Mouse (Mus musculus) small intestine, adult 2 months (tissue): Measurements from ENCODE around the gene Slit2. TPM values are rescaled to one million over a fixed set of nuclear protein-coding genes. Genes with fewer than 3 reads are reported as not detected.

Experiments
- H3K27ac ChIP-seq: fragments of 200-500 bp; 2 replicates; pipeline ENCODE4 v1.5.1; 2012; ENCODE audit warnings: low read depth, low read length, control low read depth, inconsistent platforms; ENCODE audit not compliant: insufficient read depth
- H3K27me3 ChIP-seq: fragments of 200-500 bp; 2 replicates; pipeline ENCODE4 v1.6.1; 2012; ENCODE audit warnings: mild to moderate bottlenecking, moderate library complexity, low read length, inconsistent platforms; ENCODE audit not compliant: control insufficient read depth, insufficient read depth
- H3K36me3 ChIP-seq: fragments of 200-500 bp; 2 replicates; pipeline ENCODE4 v1.6.1; 2012; ENCODE audit warnings: mild to moderate bottlenecking, low read length, control low read depth, inconsistent platforms; ENCODE audit not compliant: control insufficient read depth, insufficient read depth
- H3K4me1 ChIP-seq: fragments of 200-500 bp; 2 replicates; pipeline ENCODE4 v1.6.1; 2012; ENCODE audit warnings: low read length, inconsistent platforms, mixed read lengths; ENCODE audit not compliant: control insufficient read depth, insufficient read depth, insufficient read length
- H3K4me3 ChIP-seq: fragments of 200-500 bp; 2 replicates; pipeline ENCODE4 v1.5.1; 2012; ENCODE audit warnings: low read depth, mild to moderate bottlenecking, control low read depth, inconsistent platforms, low read length, moderate library complexity
- CTCF ChIP-seq: fragments of 200-500 bp; IDR thresholded peaks from 2 replicates; pipeline ENCODE4 v1.5.1; 2012; ENCODE audit warnings: low read depth, mild to moderate bottlenecking, control low read depth, inconsistent platforms, low read length, moderate library complexity, mixed read lengths; ENCODE audit not compliant: insufficient replicate concordance, insufficient read length; ENCODE audit errors: extremely low read depth
- POLR2A ChIP-seq: fragments of 200-500 bp; IDR thresholded peaks from 2 replicates; pipeline ENCODE4 v1.6.1; 2012; ENCODE audit warnings: low read depth, mild to moderate bottlenecking, control low read depth, inconsistent platforms, low read length, moderate library complexity
- WGBS: fragments of 180-500 bp; shearing (Covaris S2); methylation state at CpG from one replicate; pipeline ENCODE4 v1.1.7; 2018; 5-methylcytosine and 5-hydroxymethylcytosine counted together
- polyA plus RNA-seq: library from polyadenylated mRNA; depleted of rRNA; stranded (reverse); fragments of >200 nt; gene quantifications from 2 replicates; pipeline ENCODE4 v1.2.3, GENCODE M21; 2012

Gene Slit2
- polyA plus RNA-seq, 1 experiment = 2.2 TPM

GRCm38 (mm10) chr5:47983746-47984583, 1.0 kb downstream of the Slit2 start:
- peak overlapping the region; percentile 65 for H3K4me3 ChIP-seq
- WGBS = 2% methylated on average over 38 of the region's 38 CpGs
- peaks cover 16% of the 10 kb centered on the region for H3K4me1 ChIP-seq
- TF ChIP-seq CTCF (no peak), POLR2A (no peak)
- peaks cover 35% of the 10 kb centered on the region for H3K27me3 ChIP-seq
- no peak overlapping the region for H3K27ac ChIP-seq
- H3K36me3 ChIP-seq = no peaks in the 10 kb centered on the region

DNA sequence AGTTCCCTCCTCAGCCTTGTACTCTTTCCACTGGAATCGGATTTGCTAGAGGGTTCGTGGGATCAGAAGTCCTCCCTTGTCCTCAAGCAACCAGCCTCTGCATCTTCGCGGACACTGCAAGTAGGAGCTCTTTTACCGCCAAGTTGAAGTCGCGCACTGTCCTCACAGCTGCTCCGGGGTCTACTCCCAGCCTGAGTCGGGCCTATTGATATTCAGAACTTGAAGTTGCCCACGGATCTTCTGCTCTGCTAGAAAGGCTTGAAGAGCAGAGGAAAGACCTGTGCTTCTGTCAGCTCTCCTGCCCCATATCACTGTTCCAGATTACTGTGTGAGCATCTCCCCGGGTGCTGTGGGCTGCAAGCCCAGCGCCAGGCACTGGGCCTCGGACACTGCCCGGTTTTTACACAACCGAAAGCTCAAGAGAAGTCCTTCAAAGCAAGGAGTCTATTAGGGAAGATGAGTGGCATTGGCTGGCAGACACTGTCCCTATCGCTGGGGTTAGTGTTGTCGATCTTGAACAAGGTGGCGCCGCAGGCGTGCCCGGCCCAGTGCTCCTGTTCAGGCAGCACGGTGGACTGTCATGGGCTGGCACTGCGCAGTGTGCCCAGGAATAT, 1.8 kb downstream of the Slit2 start:
- no peak for TF ChIP-seq CTCF
- TF ChIP-seq POLR2A = no peak
- H3K4me1 ChIP-seq = peaks cover 16% of the 10 kb centered on the region
- H3K4me3 ChIP-seq = peak overlapping the region; percentile 65
- no peak overlapping the region for H3K27ac ChIP-seq
- H3K36me3 ChIP-seq = no peaks in the 10 kb centered on the region
- 6% methylated on average over 23 of the region's 23 CpGs for WGBS
- peaks cover 35% of the 10 kb centered on the region for H3K27me3 ChIP-seq

- no peak for TF ChIP-seq CTCF
- TF ChIP-seq POLR2A = no peak
- Histone ChIP-seq H3K4me1 (peaks cover 16% of the 10 kb centered on the region), H3K27me3 (peaks cover 35% of the 10 kb centered on the region), H3K36me3 (no peaks in the 10 kb centered on the region), H3K4me3 (peak overlapping the region; percentile 65), H3K27ac (no peak overlapping the region)
- WGBS = 2% methylated on average over 13 of the region's 13 CpGs
Observed at GRCm38 (mm10) chr5:47985198-47985631, 2.3 kb downstream of the Slit2 start.

DNA sequence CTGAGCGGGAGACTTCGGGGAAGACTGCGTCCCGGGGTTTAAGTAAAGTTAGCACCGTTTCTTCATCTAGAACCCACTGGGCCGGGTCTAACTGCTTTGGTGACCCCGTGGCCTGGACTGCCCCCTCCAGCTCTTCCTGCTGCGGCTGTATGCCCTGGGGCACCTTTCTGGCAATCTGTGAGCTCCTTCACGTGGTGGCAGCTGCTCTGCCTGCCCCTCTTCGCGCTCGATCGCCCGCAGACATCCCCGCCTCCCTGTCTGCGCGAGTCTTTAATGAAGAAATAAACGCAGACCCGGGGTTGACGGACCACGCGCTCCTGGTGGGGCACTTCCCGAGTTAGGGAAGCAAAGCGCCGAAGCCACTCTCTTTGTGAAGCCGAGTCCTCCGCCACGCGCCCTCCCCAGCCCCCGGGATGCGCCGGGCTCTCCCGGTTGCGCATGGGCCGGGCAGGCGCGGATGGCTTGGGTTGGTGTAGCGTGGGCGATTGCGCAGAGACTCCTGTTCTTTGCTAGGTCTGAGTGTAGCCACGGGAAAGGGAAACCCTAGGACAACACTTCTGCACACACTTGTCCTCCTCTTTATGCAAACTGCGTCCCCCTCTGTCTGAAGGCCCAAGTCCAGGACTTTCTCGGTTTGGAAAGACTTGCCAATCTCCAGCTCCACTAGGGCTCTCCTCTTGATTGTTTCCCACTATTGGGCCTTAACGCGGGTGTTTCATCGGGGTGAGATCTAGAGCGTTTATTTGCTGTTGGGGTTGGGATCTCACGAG, 3.1 kb downstream of the Slit2 start:
- Histone ChIP-seq H3K4me1 (peaks cover 16% of the 10 kb centered on the region), H3K27me3 (peaks cover 35% of the 10 kb centered on the region), H3K27ac (no peak overlapping the region), H3K4me3 (peak overlapping the region; percentile 53), H3K36me3 (no peaks in the 10 kb centered on the region)
- 3% methylated on average over 48 of the region's 48 CpGs for WGBS
- no peak for TF ChIP-seq CTCF
- TF ChIP-seq POLR2A = no peak

- H3K27ac ChIP-seq = no peak overlapping the region
- 77% methylated on average over 4 of the region's 4 CpGs for WGBS
Observed at GRCm38 (mm10) chr5:47990926-47991325, 8.0 kb downstream of the Slit2 start.

DNA sequence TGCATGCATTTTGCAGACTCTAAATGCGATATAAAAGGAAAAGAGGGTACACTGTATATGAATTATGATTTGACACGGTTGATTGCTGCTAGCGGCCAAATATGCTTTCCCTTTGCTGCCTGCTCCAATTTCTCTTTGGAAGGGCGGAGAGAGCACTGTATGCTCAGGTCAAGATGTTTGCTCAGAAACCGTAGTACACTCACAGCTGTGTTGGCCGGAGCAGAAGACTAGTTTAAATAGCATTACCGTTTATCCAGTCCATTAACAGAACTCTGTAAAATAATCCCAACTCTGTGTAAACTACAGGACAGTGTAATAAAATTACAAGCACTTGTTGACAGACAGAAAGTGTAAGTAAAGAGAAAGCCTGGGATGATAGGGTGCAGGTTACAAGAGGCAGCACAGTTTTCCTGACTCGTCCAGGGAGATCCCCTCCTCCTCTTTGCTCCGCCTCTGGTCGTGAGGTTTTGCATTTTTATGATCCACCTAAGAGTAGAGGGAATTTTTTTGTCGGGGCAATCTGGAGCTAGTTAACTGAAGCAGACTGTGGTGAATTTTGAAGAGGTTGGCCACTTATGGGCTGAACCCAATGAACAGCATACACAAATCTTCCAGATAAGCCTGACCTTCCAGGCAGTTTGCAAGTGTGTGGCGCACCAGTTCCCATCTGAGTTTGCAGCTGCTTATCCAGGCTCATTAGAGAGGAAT, 20.9 kb downstream of the Slit2 start:
- Histone ChIP-seq H3K27me3 (no peaks in the 10 kb centered on the region), H3K4me3 (no peak overlapping the region), H3K4me1 (peaks cover 3% of the 10 kb centered on the region; the same call in 1 of the 2 replicates), H3K27ac (no peak overlapping the region), H3K36me3 (no peaks in the 10 kb centered on the region)
- WGBS = 20% methylated on average over 12 of the region's 12 CpGs
- TF ChIP-seq POLR2A (no peak), CTCF (no peak)

More at GRCm38 (mm10) chr5:47990926-47991325, 8.0 kb downstream of the Slit2 start:
- H3K36me3 ChIP-seq = no peaks in the 10 kb centered on the region
- peaks cover 8% of the 10 kb centered on the region for H3K27me3 ChIP-seq
- 0 out of 2 replicates have a peak, but pooled peaks cover 2% of the 10 kb centered on the region for H3K4me1 ChIP-seq
- H3K4me3 ChIP-seq = no peak overlapping the region
- TF ChIP-seq POLR2A (no peak), CTCF (no peak)
